Mouse (Mus musculus): ENCODE results near the gene Grid1. TPM values are rescaled to one million over a fixed set of nuclear protein-coding genes. Genes with fewer than 3 reads are reported as not detected.

Grid1 gene
- polyA plus RNA-seq, 1 experiment from 2014 or later: 0.25 TPM

GRCm38 (mm10) chr14:35095506-35096059 lies 275.7 kb downstream of the Grid1 start:
- no peak for DNase-seq (ENCODE audit: low spot score)
- no peak overlapping the region for H3K4me2 ChIP-seq
- H3K27ac ChIP-seq (ENCODE audit: low read depth, low read length): no peak overlapping the region
- 37% methylated on average over 9 of the region's 9 CpGs for WGBS
- ATAC-seq (replicated peaks; ENCODE audit: low FRiP score): no peak
- no peak overlapping the region for H3K4me3 ChIP-seq (ENCODE audit: low read depth, low read length)
- H3K27me3 ChIP-seq (replicated peaks; ENCODE audit: control insufficient read depth, insufficient read depth, low read length): no peaks in the 10 kb centered on the region
- no peaks in the 10 kb centered on the region for H3K36me3 ChIP-seq (ENCODE audit: control insufficient read depth, insufficient read depth, low read length)
- no peaks in the 10 kb centered on the region for H3K4me1 ChIP-seq (replicated peaks; ENCODE audit: control insufficient read depth, insufficient read depth, low read length)
- H3K9me3 ChIP-seq (ENCODE audit: control insufficient read depth, low read length): no peaks in the 10 kb centered on the region
- H3K9ac ChIP-seq (ENCODE audit: low read depth, low read length): no peak overlapping the region

DNA sequence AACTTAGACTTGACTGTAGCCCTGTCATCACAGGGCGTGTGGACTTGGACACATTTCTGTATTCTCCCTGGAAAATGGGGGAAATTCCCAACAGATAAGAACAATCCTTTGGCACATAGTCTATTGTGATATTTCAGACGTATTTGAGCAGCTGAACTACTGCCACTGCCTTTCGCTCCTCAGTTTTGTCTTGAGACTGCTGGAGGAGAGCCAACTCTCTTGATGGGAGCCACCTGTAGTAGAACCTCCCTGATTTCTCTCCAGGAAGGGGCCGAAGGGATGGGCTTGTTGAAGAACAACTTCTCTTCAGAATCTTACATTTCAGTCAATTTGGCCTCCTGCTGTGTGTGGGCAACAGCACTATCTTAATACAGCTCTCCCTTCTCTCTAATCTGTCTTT lies 276.2 kb downstream of the Grid1 start:
- Histone ChIP-seq H3K4me3 (ENCODE audit: low read depth, low read length) (no peak overlapping the region), H3K4me2 (no peak overlapping the region), H3K27ac (ENCODE audit: low read depth, low read length) (no peak overlapping the region), H3K4me1 (replicated peaks; ENCODE audit: control insufficient read depth, insufficient read depth, low read length) (no peaks in the 10 kb centered on the region), H3K9ac (ENCODE audit: low read depth, low read length) (no peak overlapping the region), H3K36me3 (ENCODE audit: control insufficient read depth, insufficient read depth, low read length) (no peaks in the 10 kb centered on the region), H3K9me3 (ENCODE audit: control insufficient read depth, low read length) (no peaks in the 10 kb centered on the region), H3K27me3 (replicated peaks; ENCODE audit: control insufficient read depth, insufficient read depth, low read length) (no peaks in the 10 kb centered on the region)
- DNase-seq (ENCODE audit: low spot score) (no peak), ATAC-seq (replicated peaks; ENCODE audit: low FRiP score) (no peak)
- WGBS: 57% methylated on average over 4 of the region's 4 CpGs

- WGBS: 87% methylated on average over 5 of the region's 5 CpGs
- ATAC-seq (replicated peaks; ENCODE audit: low FRiP score): no peak
Observed at GRCm38 (mm10) chr14:35097166-35097565, 277.3 kb downstream of the Grid1 start.

GRCm38 (mm10) chr14:35103639-35104210 lies 283.8 kb downstream of the Grid1 start:
- no peak overlapping the region for H3K4me2 ChIP-seq
- no peak overlapping the region for H3K27ac ChIP-seq (ENCODE audit: low read depth, low read length)
- H3K4me1 ChIP-seq (replicated peaks; ENCODE audit: control insufficient read depth, insufficient read depth, low read length): no peaks in the 10 kb centered on the region
- DNase-seq (ENCODE audit: low spot score) (no peak), ATAC-seq (replicated peaks; ENCODE audit: low FRiP score) (no peak)
- no peak overlapping the region for H3K4me3 ChIP-seq (ENCODE audit: low read depth, low read length)
- 73% methylated on average over 5 of the region's 5 CpGs for WGBS
- no peaks in the 10 kb centered on the region for H3K9me3 ChIP-seq (ENCODE audit: control insufficient read depth, low read length)
- H3K27me3 ChIP-seq (replicated peaks; ENCODE audit: control insufficient read depth, insufficient read depth, low read length): no peaks in the 10 kb centered on the region
- no peak overlapping the region for H3K9ac ChIP-seq (ENCODE audit: low read depth, low read length)
- H3K36me3 ChIP-seq (ENCODE audit: control insufficient read depth, insufficient read depth, low read length): no peaks in the 10 kb centered on the region

More at GRCm38 (mm10) chr14:35097166-35097565, 277.3 kb downstream of the Grid1 start:
- Histone ChIP-seq H3K9ac (ENCODE audit: low read depth, low read length) (no peak overlapping the region), H3K27ac (ENCODE audit: low read depth, low read length) (no peak overlapping the region), H3K36me3 (ENCODE audit: control insufficient read depth, insufficient read depth, low read length) (no peaks in the 10 kb centered on the region), H3K4me1 (replicated peaks; ENCODE audit: control insufficient read depth, insufficient read depth, low read length) (no peaks in the 10 kb centered on the region), H3K27me3 (replicated peaks; ENCODE audit: control insufficient read depth, insufficient read depth, low read length) (no peaks in the 10 kb centered on the region), H3K4me2 (no peak overlapping the region), H3K9me3 (ENCODE audit: control insufficient read depth, low read length) (no peaks in the 10 kb centered on the region), H3K4me3 (ENCODE audit: low read depth, low read length) (no peak overlapping the region)
- no peak for DNase-seq (ENCODE audit: low spot score)

- WGBS: 60% methylated on average over 3 of the region's 3 CpGs
- no peak overlapping the region for H3K9ac ChIP-seq (ENCODE audit: low read depth, low read length)
- no peaks in the 10 kb centered on the region for H3K27me3 ChIP-seq (replicated peaks; ENCODE audit: control insufficient read depth, insufficient read depth, low read length)
- H3K4me2 ChIP-seq: no peak overlapping the region
- H3K36me3 ChIP-seq (ENCODE audit: control insufficient read depth, insufficient read depth, low read length): no peaks in the 10 kb centered on the region
- no peak for DNase-seq (ENCODE audit: low spot score)
- no peaks in the 10 kb centered on the region for H3K4me1 ChIP-seq (replicated peaks; ENCODE audit: control insufficient read depth, insufficient read depth, low read length)
- H3K9me3 ChIP-seq (ENCODE audit: control insufficient read depth, low read length): no peaks in the 10 kb centered on the region
- no peak for ATAC-seq (replicated peaks; ENCODE audit: low FRiP score)
- no peak overlapping the region for H3K27ac ChIP-seq (ENCODE audit: low read depth, low read length)
- H3K4me3 ChIP-seq (ENCODE audit: low read depth, low read length): no peak overlapping the region
Observed at GRCm38 (mm10) chr14:35107596-35107995, 287.7 kb downstream of the Grid1 start.

DNA sequence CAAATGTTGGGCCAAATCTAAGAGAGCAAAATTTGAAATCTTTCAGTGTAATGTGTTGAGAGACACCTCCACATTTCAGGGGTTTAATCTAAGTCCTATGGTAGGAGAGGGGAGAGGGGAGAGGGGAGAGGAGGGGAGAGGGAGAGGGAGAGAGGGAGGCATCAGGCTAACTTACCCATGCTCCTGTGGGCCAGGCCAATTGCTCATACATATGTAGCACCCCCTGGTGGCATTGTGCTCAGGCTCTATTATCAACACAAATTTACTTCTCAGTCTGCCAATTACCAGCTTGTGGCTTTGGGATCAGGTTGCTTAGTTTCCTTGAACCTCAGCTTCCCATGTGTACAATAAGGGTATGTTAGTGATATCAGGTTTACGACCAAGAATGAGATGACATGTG lies 291.0 kb downstream of the Grid1 start:
- Histone ChIP-seq H3K9ac (ENCODE audit: low read depth, low read length) (no peak overlapping the region), H3K9me3 (ENCODE audit: control insufficient read depth, low read length) (no peaks in the 10 kb centered on the region), H3K36me3 (ENCODE audit: control insufficient read depth, insufficient read depth, low read length) (no peaks in the 10 kb centered on the region), H3K4me2 (no peak overlapping the region), H3K27me3 (replicated peaks; ENCODE audit: control insufficient read depth, insufficient read depth, low read length) (no peaks in the 10 kb centered on the region), H3K27ac (ENCODE audit: low read depth, low read length) (no peak overlapping the region), H3K4me1 (replicated peaks; ENCODE audit: control insufficient read depth, insufficient read depth, low read length) (no peaks in the 10 kb centered on the region), H3K4me3 (ENCODE audit: low read depth, low read length) (no peak overlapping the region)
- ATAC-seq (replicated peaks; ENCODE audit: low FRiP score) (no peak), DNase-seq (ENCODE audit: low spot score) (no peak)
- 82% methylated on average over 1 of the region's 1 CpGs for WGBS

- H3K27ac ChIP-seq (ENCODE audit: low read depth, low read length): no peak overlapping the region
- DNase-seq (ENCODE audit: low spot score) (no peak), ATAC-seq (replicated peaks; ENCODE audit: low FRiP score) (no peak)
- H3K4me3 ChIP-seq (ENCODE audit: low read depth, low read length): no peak overlapping the region
- H3K9ac ChIP-seq (ENCODE audit: low read depth, low read length): no peak overlapping the region
- no peaks in the 10 kb centered on the region for H3K4me1 ChIP-seq (replicated peaks; ENCODE audit: control insufficient read depth, insufficient read depth, low read length)
- no peaks in the 10 kb centered on the region for H3K9me3 ChIP-seq (ENCODE audit: control insufficient read depth, low read length)
- H3K36me3 ChIP-seq (ENCODE audit: control insufficient read depth, insufficient read depth, low read length): no peaks in the 10 kb centered on the region
- 60% methylated on average over 11 of the region's 11 CpGs for WGBS
- no peaks in the 10 kb centered on the region for H3K27me3 ChIP-seq (replicated peaks; ENCODE audit: control insufficient read depth, insufficient read depth, low read length)
- H3K4me2 ChIP-seq: no peak overlapping the region
Observed at GRCm38 (mm10) chr14:35112327-35113275, 292.7 kb downstream of the Grid1 start.

DNA sequence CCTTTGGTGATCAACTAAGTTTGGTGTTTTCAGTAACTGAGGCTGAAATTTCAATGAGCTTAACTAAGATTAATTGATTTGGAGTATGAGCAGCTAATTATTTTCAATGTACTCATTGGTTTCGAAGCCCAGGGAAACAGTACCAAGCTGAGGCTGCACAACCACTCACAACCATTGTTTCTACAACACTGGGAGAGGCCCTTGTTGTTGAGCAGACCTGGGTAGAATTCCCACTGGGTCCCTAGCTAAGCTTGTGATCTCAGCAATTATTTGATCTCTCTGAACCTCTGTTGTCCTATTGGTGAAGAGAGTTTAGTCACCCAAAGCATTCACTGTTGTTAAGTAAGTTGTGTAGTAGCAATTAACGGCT lies 293.4 kb downstream of the Grid1 start:
- ATAC-seq (replicated peaks; ENCODE audit: low FRiP score) (no peak), DNase-seq (ENCODE audit: low spot score) (no peak)
- H3K27ac ChIP-seq (ENCODE audit: low read depth, low read length): no peak overlapping the region
- no peaks in the 10 kb centered on the region for H3K4me1 ChIP-seq (replicated peaks; ENCODE audit: control insufficient read depth, insufficient read depth, low read length)
- 68% methylated on average over 2 of the region's 2 CpGs for WGBS
- no peaks in the 10 kb centered on the region for H3K27me3 ChIP-seq (replicated peaks; ENCODE audit: control insufficient read depth, insufficient read depth, low read length)
- no peaks in the 10 kb centered on the region for H3K9me3 ChIP-seq (ENCODE audit: control insufficient read depth, low read length)
- no peak overlapping the region for H3K4me3 ChIP-seq (ENCODE audit: low read depth, low read length)
- H3K4me2 ChIP-seq: no peak overlapping the region
- no peaks in the 10 kb centered on the region for H3K36me3 ChIP-seq (ENCODE audit: control insufficient read depth, insufficient read depth, low read length)
- no peak overlapping the region for H3K9ac ChIP-seq (ENCODE audit: low read depth, low read length)
